Mouse (Mus musculus) urinary bladder, adult 2 months (tissue): ENCODE data around the gene 5330417C22Rik. TPM values are rescaled to one million over a fixed set of nuclear protein-coding genes. Genes with fewer than 3 reads are reported as not detected.

Experiments used
- DNase-seq: peaks from one replicate; pipeline ENCODE4 v3.0.0; 2022; ENCODE audit warnings: low spot score
- polyA plus RNA-seq: library from polyadenylated mRNA; depleted of rRNA; stranded (reverse); fragments of >200 nt; gene quantifications from 2 replicates; pipeline ENCODE4 v1.2.3, GENCODE M21; 2012

The 5330417C22Rik gene
- polyA plus RNA-seq, 1 experiment: 0.30 TPM

GRCm38 (mm10) chr3:108466425-108466824, 69.9 kb downstream of the 5330417C22Rik start:
- DNase-seq: peak; percentile 50

GRCm38 (mm10) chr3:108458866-108459265, 77.5 kb downstream of the 5330417C22Rik start:
- DNase-seq: peak; percentile 31

GRCm38 (mm10) chr3:108458380-108458779, 78.0 kb downstream of the 5330417C22Rik start:
- peak; percentile 31 for DNase-seq

- DNase-seq: no peak
Observed at GRCm38 (mm10) chr3:108454172-108454571, 82.2 kb downstream of the 5330417C22Rik start.

GRCm38 (mm10) chr3:108451969-108452368, 84.4 kb downstream of the 5330417C22Rik start:
- DNase-seq: no peak

- no peak for DNase-seq
Observed at GRCm38 (mm10) chr3:108445366-108445705, 91.0 kb downstream of the 5330417C22Rik start.

- DNase-seq: peak; percentile 76
Observed at GRCm38 (mm10) chr3:108444698-108445365, 91.5 kb downstream of the 5330417C22Rik start, which contains the start of gene Sars. Sars (minus strand) TSS chr3:108445209.

- no peak for DNase-seq
Observed at GRCm38 (mm10) chr3:108444029-108444428, 92.3 kb downstream of the 5330417C22Rik start.

- DNase-seq: no peak
Observed at GRCm38 (mm10) chr3:108436380-108436714, 100.0 kb downstream of the 5330417C22Rik start.

- DNase-seq: no peak
Observed at GRCm38 (mm10) chr3:108435701-108436379, 100.5 kb downstream of the 5330417C22Rik start.

GRCm38 (mm10) chr3:108433881-108434495, 102.3 kb downstream of the 5330417C22Rik start:
- DNase-seq: no peak

- no peak for DNase-seq
Observed at GRCm38 (mm10) chr3:108433188-108433880, 103.0 kb downstream of the 5330417C22Rik start.

- no peak for DNase-seq
Observed at GRCm38 (mm10) chr3:108432542-108433187, 103.7 kb downstream of the 5330417C22Rik start.

- DNase-seq: no peak
Observed at GRCm38 (mm10) chr3:108425624-108426018, 110.7 kb downstream of the 5330417C22Rik start.

- DNase-seq: no peak
Observed at GRCm38 (mm10) chr3:108424944-108425623, 111.3 kb downstream of the 5330417C22Rik start.

- DNase-seq: no peak
Observed at GRCm38 (mm10) chr3:108423844-108424801, 112.2 kb downstream of the 5330417C22Rik start.

GRCm38 (mm10) chr3:108423006-108423405, 113.3 kb downstream of the 5330417C22Rik start:
- no peak for DNase-seq

- peak; percentile 64 for DNase-seq
Observed at GRCm38 (mm10) chr3:108415831-108416223, 120.5 kb downstream of the 5330417C22Rik start.

- no peak for DNase-seq
Observed at GRCm38 (mm10) chr3:108414857-108415830, 121.2 kb downstream of the 5330417C22Rik start, which contains the start of gene Celsr2. Celsr2 (minus strand) TSS chr3:108415552.
